Mouse (Mus musculus) spleen, adult 2 months (tissue): Measurements from ENCODE around the gene Ffar2.

Source experiments
- CTCF ChIP-seq: fragments of 200-500 bp; IDR thresholded peaks from 2 replicates; pipeline ENCODE4 v1.5.1; 2011; ENCODE audit warnings: mild to moderate bottlenecking, inconsistent platforms; ENCODE audit not compliant: insufficient read depth, insufficient read length, insufficient replicate concordance; ENCODE audit errors: extremely low read depth
- POLR2A ChIP-seq: fragments of 200-500 bp; IDR thresholded peaks from 2 replicates; pipeline ENCODE4 v1.6.1; 2011; ENCODE audit warnings: low read depth, low read length, inconsistent platforms

DNA sequence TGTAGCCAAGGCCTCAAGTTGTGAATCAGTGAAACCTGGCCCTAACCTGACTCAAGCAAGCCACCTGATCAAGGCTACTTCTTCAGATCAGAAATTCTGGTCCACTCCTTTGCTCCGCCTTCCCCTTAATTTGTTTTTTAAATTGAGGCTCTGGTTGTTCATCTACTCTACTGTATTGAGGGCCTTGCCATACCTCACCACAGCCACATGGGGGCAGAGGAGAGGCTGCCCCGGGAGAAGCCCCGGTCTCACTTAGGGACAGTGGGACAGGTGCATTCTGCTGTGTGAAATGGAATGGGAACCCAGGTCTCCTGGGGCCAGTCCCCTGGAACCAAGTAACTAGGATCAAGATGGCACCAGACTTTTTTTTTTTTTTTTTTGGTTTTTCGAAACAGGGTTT is 41.8 kb downstream of the Ffar2 start:
- TF ChIP-seq CTCF = peak; percentile 71; the same call in 1 of the 2 replicates
- TF ChIP-seq POLR2A = no peak
